Mouse (Mus musculus) forebrain, embryonic 11.5 days (tissue): ENCODE measurements around the gene Mapk1ip1l. TPM values are rescaled to one million over a fixed set of nuclear protein-coding genes. Genes with fewer than 3 reads are reported as not detected.

Experiments
- ATAC-seq: fragments of 200-750 bp; cut with Nextera tagmentation; replicated peaks from 2 replicates; pipeline ENCODE4 v1.8.0; 2017; ENCODE audit warnings: moderate TSS enrichment; ENCODE audit not compliant: low FRiP score
- DNase-seq: peaks from one replicate; pipeline ENCODE4 v3.0.0-alpha.2; 2017; ENCODE audit warnings: low spot score
- H3K27ac ChIP-seq: fragments of 300-500 bp; sonication (generic); 2 replicates; pipeline ENCODE4 v1.5.1; 2014; ENCODE audit warnings: low read depth, low read length
- H3K27me3 ChIP-seq: fragments of 300-500 bp; sonication (generic); 2 replicates; pipeline ENCODE4 v1.6.1; 2014; ENCODE audit warnings: mild to moderate bottlenecking, low read length, mixed read lengths; ENCODE audit not compliant: control insufficient read depth, insufficient read depth
- H3K36me3 ChIP-seq: fragments of 300-500 bp; sonication (generic); 2 replicates; pipeline ENCODE4 v1.6.1; 2014; ENCODE audit warnings: mild to moderate bottlenecking, low read length, moderate library complexity, mixed read lengths; ENCODE audit not compliant: control insufficient read depth, insufficient read depth
- H3K4me1 ChIP-seq: fragments of 300-500 bp; sonication (generic); replicated peaks from 2 replicates; pipeline ENCODE4 v1.6.1; 2014; ENCODE audit warnings: low read length, mixed read lengths; ENCODE audit not compliant: control insufficient read depth, insufficient read depth
- H3K4me2 ChIP-seq: fragments of 300-500 bp; sonication (generic); 2 replicates; pipeline ENCODE4 v1.6.1; 2014; ENCODE audit warnings: low read depth, mild to moderate bottlenecking, low read length, moderate library complexity, mixed read lengths; ENCODE audit not compliant: severe bottlenecking
- H3K4me3 ChIP-seq: fragments of 300-500 bp; sonication (generic); 2 replicates; pipeline ENCODE4 v1.5.1; 2014; ENCODE audit warnings: low read depth, low read length
- H3K9ac ChIP-seq: fragments of 300-500 bp; sonication (generic); 2 replicates; pipeline ENCODE4 v1.6.1; 2014; ENCODE audit warnings: low read length
- H3K9me3 ChIP-seq: fragments of 300-500 bp; sonication (generic); 2 replicates; pipeline ENCODE4 v1.6.1; 2016; ENCODE audit warnings: low read length, mixed read lengths; ENCODE audit not compliant: control insufficient read depth
- WGBS: fragments of 180-500 bp; shearing (Covaris S2); extraction: QIAGEN DNeasy Blood & Tissue Kit; methylation state at CpG from one replicate; pipeline ENCODE4 v1.1.7; 2014; 5-methylcytosine and 5-hydroxymethylcytosine counted together
- polyA plus RNA-seq: library from polyadenylated mRNA; unstranded; fragments of >200 nt; fragmentation: Nextera tagmentation; extraction: Ambion mirVana; gene quantifications from 2 replicates; pipeline ENCODE4 v1.2.1, GENCODE M21; 2014

Gene Mapk1ip1l
- 121 and 122 TPM in 2 replicates for polyA plus RNA-seq

GRCm38 (mm10) chr14:47297785-47298407, at the start of gene Mapk1ip1l:
Gene Mapk1ip1l (plus strand): TSS chr14:47298266.
- H3K27ac ChIP-seq = peak within 1 kb of the TSS; percentile 96
- peak; percentile 98 for DNase-seq
- H3K4me2 ChIP-seq = peak within 1 kb of the TSS; percentile 73
- ATAC-seq = peak; percentile 92
- 2% methylated on average over 34 of the region's 34 CpGs for WGBS
- no peaks in the 10 kb centered on the region for H3K9me3 ChIP-seq
- H3K4me1 ChIP-seq = peaks cover 3% of the 10 kb centered on the region; the same call in 1 of the 2 replicates
- peak within 1 kb of the TSS; percentile 95 for H3K4me3 ChIP-seq
- no peaks in the 10 kb centered on the region for H3K27me3 ChIP-seq
- peak within 1 kb of the TSS; percentile 98 for H3K9ac ChIP-seq
- H3K36me3 ChIP-seq = no peaks in the 10 kb centered on the region

- Histone ChIP-seq H3K27ac (no peak overlapping the region), H3K27me3 (no peaks in the 10 kb centered on the region), H3K9ac (no peak overlapping the region), H3K4me2 (no peak overlapping the region), H3K36me3 (peaks cover 8% of the 10 kb centered on the region), H3K4me1 (no peaks in the 10 kb centered on the region), H3K4me3 (no peak overlapping the region), H3K9me3 (no peaks in the 10 kb centered on the region)
- DNase-seq (no peak), ATAC-seq (no peak)
- WGBS = 92% methylated on average over 6 of the region's 6 CpGs
Measured at GRCm38 (mm10) chr14:47249839-47250238, 48.2 kb upstream of the Mapk1ip1l start.

GRCm38 (mm10) chr14:47264866-47265265, 33.2 kb upstream of the Mapk1ip1l start:
- Histone ChIP-seq H3K4me2 (no peak overlapping the region), H3K4me1 (no peaks in the 10 kb centered on the region), H3K9ac (no peak overlapping the region), H3K36me3 (peaks cover 7% of the 10 kb centered on the region; the same call in 1 of the 2 replicates), H3K27ac (no peak overlapping the region), H3K4me3 (no peak overlapping the region), H3K9me3 (no peaks in the 10 kb centered on the region), H3K27me3 (no peaks in the 10 kb centered on the region)
- ATAC-seq (no peak), DNase-seq (no peak)
- WGBS = 95% methylated on average over 3 of the region's 3 CpGs

- Histone ChIP-seq H3K4me2 (no peak overlapping the region), H3K27ac (no peak overlapping the region), H3K9ac (no peak overlapping the region), H3K36me3 (peaks cover 9% of the 10 kb centered on the region; the same call in 1 of the 2 replicates), H3K4me3 (no peak overlapping the region), H3K27me3 (no peaks in the 10 kb centered on the region), H3K4me1 (no peaks in the 10 kb centered on the region), H3K9me3 (no peaks in the 10 kb centered on the region)
- WGBS = 94% methylated on average over 8 of the region's 8 CpGs
- no peak for ATAC-seq
- no peak for DNase-seq
Measured at GRCm38 (mm10) chr14:47265829-47266228, 32.2 kb upstream of the Mapk1ip1l start.

GRCm38 (mm10) chr14:47269056-47269455, 29.0 kb upstream of the Mapk1ip1l start:
- WGBS = 96% methylated on average over 4 of the region's 4 CpGs
- Histone ChIP-seq H3K27ac (no peak overlapping the region), H3K9me3 (no peaks in the 10 kb centered on the region), H3K36me3 (peaks cover 13% of the 10 kb centered on the region; the same call in 1 of the 2 replicates), H3K4me3 (no peak overlapping the region), H3K4me2 (no peak overlapping the region), H3K4me1 (no peaks in the 10 kb centered on the region), H3K9ac (no peak overlapping the region), H3K27me3 (no peaks in the 10 kb centered on the region)
- ATAC-seq (no peak), DNase-seq (no peak)

- Histone ChIP-seq H3K4me1 (no peaks in the 10 kb centered on the region), H3K4me3 (no peak overlapping the region), H3K4me2 (no peak overlapping the region), H3K9me3 (no peaks in the 10 kb centered on the region), H3K9ac (no peak overlapping the region), H3K27ac (no peak overlapping the region), H3K36me3 (peaks cover 13% of the 10 kb centered on the region; the same call in 1 of the 2 replicates), H3K27me3 (no peaks in the 10 kb centered on the region)
- ATAC-seq = no peak
- no peak for DNase-seq
- WGBS = 94% methylated on average over 2 of the region's 2 CpGs
Measured at GRCm38 (mm10) chr14:47269706-47270105, 28.4 kb upstream of the Mapk1ip1l start.

GRCm38 (mm10) chr14:47273751-47274150, 24.3 kb upstream of the Mapk1ip1l start:
- H3K36me3 ChIP-seq = peaks cover 13% of the 10 kb centered on the region; the same call in 1 of the 2 replicates
- DNase-seq = no peak
- no peaks in the 10 kb centered on the region for H3K27me3 ChIP-seq
- no peaks in the 10 kb centered on the region for H3K9me3 ChIP-seq
- 72% methylated on average over 3 of the region's 3 CpGs for WGBS
- no peak overlapping the region for H3K9ac ChIP-seq
- H3K4me2 ChIP-seq = no peak overlapping the region
- peaks cover 5% of the 10 kb centered on the region; the same call in 1 of the 2 replicates for H3K4me1 ChIP-seq
- H3K4me3 ChIP-seq = no peak overlapping the region
- no peak overlapping the region for H3K27ac ChIP-seq
- no peak for ATAC-seq

- H3K27me3 ChIP-seq = no peaks in the 10 kb centered on the region
- H3K36me3 ChIP-seq = peaks cover 6% of the 10 kb centered on the region; the same call in 1 of the 2 replicates
- ATAC-seq (no peak), DNase-seq (no peak)
- peak overlapping the region; percentile 67 for H3K9ac ChIP-seq
- WGBS = 38% methylated on average over 3 of the region's 3 CpGs
- no peak overlapping the region for H3K27ac ChIP-seq
- peak overlapping the region; percentile 52 for H3K4me3 ChIP-seq
- H3K9me3 ChIP-seq = no peaks in the 10 kb centered on the region
- H3K4me2 ChIP-seq = peak overlapping the region; percentile 78
- peaks cover 5% of the 10 kb centered on the region; the same call in 1 of the 2 replicates for H3K4me1 ChIP-seq
Measured at GRCm38 (mm10) chr14:47275417-47275816, 22.6 kb upstream of the Mapk1ip1l start.
